Mouse (Mus musculus): ENCODE results near the gene Capn7. TPM values are rescaled to one million over a fixed set of nuclear protein-coding genes. Genes with fewer than 3 reads are reported as not detected.
A peak's percentile ranks its signal among the peaks of the same experiment; 100 is the strongest.

Capn7 gene
- total RNA-seq, 1 experiment from 2014 or later = 36.8 TPM

DNA sequence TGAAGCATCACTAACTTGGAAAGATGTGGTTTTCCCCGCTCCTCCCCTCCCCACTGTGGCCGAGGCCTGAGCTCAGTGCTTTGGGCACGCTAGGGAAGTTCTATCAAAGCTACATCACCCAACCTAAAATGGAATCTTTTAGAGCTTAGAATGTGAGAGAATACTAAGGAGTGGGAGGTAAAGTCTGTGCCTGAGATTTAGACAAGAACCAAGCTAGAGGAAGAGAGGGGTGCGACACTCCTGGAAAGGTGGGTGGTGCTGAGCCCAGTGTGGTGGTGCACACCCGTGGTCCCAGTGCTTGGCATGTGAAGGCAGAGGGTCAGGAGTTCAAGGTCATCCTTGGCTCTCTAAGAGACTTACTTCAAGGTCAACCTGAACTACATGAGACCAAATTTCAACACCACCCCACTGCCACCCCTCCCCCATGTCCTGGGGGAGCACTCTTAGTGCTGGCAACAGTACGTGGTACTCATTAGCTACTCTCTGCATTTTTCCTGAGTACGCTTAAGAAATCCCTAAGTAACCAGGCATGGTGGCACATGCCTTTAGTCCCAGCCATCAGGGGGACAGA lies 59.3 kb downstream of the Capn7 start:
- DNase-seq = peak; percentile 68

- DNase-seq = peak; percentile 67
Measured at GRCm38 (mm10) chr14:31396428-31396827, 60.0 kb downstream of the Capn7 start.

- no peak for DNase-seq
Measured at GRCm38 (mm10) chr14:31397353-31397752, 60.9 kb downstream of the Capn7 start.

GRCm38 (mm10) chr14:31397791-31398595 lies 61.6 kb downstream of the Capn7 start:
- DNase-seq = peak; percentile 81

GRCm38 (mm10) chr14:31398819-31399218 lies 62.4 kb downstream of the Capn7 start:
- DNase-seq = no peak

- DNase-seq = no peak
Measured at GRCm38 (mm10) chr14:31399271-31399670, 62.8 kb downstream of the Capn7 start.

DNA sequence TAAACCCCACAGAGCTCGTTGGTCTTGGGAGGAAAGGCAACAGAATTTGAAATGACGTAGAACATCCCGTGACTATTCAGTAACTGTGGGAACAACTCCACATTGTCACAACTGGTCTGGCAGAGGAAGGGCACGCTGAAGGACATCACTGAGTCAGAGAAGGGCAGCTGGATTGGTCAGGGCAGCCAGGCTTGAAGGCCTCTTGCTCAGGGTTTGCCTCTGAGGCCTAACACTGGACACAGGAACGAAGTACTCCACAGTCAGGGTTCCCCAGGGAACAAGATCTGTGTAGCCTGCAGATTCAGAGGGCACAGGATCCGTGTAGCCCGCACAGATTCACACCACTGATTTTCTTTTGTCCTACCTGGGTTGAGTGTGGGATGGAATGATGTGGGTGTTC lies 63.8 kb downstream of the Capn7 start:
- DNase-seq = peak; percentile 81

GRCm38 (mm10) chr14:31400896-31401295 lies 64.5 kb downstream of the Capn7 start:
- DNase-seq = peak; percentile 70

GRCm38 (mm10) chr14:31401918-31402427 lies 65.5 kb downstream of the Capn7 start:
- DNase-seq = no peak

DNA sequence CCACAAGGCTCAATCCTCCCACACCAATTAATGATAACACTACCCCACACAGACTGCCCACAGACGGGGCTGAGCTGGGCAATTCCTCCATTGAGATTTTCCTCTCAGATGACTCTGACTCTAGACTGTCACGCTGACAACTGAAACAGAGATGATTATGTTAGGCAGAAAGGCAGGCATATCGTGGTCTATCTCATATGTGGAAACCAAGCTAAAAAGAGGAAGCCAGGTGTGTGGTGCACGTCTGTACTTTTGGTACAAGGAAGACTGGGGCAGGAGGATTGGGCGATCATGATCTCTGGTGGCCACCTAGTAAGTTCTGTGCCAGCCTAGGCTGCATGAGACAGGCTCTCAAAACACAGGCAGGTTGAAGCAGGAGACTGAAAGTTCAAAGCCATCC lies 66.3 kb downstream of the Capn7 start:
- no peak for DNase-seq

DNA sequence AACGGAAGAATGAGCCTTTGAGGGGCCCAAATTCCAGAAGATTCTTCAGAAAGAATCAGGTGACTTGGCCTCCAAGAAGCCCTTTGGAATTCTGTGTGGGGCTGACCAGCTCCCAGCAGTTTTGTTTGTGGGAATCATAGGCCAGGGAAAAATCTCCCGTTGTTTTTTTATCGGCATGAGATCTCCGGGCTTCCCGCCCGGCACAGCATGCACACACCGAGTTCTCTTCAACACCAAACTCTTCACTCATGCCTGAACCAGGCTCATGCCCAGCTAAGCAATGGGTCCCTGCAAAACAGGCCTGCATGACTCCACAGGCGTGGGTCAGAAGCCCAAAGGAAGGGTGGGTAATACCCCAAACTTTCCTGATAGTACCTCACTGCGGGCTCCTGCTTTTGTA lies 67.1 kb downstream of the Capn7 start:
- DNase-seq = no peak

DNA sequence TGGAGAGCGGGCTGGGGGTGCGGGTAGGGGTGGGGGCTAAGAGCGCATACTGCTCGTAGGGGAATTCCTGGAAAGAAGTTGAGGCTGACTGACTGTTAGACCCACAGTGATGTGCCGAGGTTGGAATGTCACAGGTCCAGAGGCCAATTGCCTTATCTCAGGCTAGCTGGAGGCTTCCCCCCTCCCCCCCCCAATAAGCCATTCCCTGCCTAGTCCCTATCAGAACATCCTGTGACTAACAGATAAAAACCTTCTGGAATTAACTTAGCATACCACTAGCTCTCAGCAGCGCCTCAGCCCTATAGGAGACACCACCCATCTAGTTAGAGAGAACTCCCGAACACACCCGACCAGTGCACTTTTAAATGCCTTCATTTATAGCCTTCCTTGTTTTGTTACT lies 67.6 kb downstream of the Capn7 start:
- DNase-seq = no peak

DNA sequence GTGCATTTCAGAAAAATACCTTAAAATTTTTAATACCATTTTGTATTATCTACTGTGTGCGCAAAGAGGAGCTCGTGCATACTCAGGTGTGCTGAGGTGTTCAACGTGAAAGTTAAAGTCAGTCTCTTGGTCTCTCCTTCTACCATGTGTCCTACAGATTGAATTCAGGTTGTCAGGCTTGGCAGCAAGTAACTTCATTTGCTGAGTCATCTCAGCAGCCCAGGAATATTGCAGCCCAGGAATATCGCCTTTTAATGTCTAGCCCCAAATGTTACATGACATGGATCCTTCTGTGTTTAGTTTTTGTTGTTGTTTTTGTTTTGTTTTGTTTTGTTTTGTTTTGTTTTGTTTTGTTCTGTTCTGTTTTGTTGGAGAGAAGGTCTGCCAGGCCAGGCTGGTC lies 68.2 kb downstream of the Capn7 start:
- DNase-seq = no peak

DNA sequence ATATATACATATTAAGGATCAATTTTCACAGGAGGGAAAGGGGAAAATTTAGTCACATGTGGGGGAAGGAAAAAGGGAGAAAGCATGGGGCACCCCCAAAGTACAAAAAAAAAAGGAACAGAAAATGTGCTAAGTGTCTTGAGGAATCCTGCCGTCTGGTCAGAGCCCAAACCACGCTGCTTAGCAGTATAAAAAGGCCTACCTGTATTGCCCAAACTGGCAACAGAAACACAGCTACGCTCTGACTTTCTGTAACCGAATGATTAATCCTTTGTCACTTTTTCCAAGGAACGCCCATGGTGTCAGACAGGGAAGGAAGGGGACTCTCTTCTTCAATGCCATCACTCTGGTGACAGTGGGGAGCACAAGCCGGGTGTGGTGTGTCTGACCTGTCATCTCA lies 69.2 kb downstream of the Capn7 start:
- DNase-seq = no peak

DNA sequence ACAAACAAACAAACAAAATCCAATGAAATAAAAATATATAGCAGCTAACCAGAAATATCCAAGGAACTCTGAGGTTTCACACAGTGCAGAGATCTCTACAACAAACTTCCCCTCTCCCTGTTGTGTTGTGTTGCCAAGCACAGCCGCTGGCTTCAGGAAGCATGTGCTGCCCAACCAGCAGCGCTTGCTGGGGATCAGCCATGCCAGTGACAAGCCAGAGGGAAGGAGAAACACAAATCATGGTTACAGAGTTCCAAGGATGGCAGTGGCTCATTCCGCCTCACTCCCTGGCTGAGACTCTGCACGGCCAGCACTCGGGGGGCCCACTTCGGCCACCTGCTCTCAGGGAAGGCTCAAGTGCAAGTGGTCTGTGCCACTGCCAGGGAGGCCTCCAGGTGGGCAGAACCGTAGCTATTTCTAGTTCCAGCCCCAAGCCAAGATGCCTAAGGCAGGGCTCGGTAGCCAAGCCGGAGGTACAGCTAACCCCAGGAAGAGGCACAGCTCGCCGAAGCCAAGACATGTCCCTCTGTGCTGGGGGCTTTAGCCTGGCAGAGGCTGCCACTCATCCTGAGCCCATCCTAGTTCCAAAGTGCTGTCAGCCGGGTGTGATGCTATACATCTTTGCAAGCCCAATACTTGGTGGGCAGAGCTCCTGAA lies 69.8 kb downstream of the Capn7 start:
- no peak for DNase-seq

- DNase-seq = peak; percentile 90
Measured at GRCm38 (mm10) chr14:31407208-31407607, 70.8 kb downstream of the Capn7 start.

GRCm38 (mm10) chr14:31407911-31408604 lies 71.6 kb downstream of the Capn7 start:
- DNase-seq = no peak

DNA sequence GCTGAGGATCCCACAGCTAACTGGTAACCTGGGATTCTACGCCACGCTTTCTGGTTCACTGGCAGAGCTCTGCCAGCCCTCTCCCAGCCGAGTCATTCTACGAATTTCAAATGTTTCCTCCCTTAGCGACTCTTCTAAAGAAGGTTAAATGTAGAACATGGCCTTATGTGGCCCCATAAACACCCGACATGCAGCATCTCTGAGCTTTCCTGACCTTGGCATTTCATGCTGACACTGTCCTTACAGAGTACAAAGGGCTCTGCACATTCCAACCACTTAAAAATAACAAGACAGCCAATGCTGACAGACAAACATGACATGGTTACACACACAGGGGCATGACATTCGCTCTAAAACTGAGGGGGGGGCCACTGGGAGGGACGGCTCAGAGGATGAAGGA lies 72.2 kb downstream of the Capn7 start:
- DNase-seq = peak; percentile 66

GRCm38 (mm10) chr14:31410123-31410724 lies 73.8 kb downstream of the Capn7 start:
- DNase-seq = no peak

- no peak for DNase-seq
Measured at GRCm38 (mm10) chr14:31410737-31411136, 74.3 kb downstream of the Capn7 start.

DNA sequence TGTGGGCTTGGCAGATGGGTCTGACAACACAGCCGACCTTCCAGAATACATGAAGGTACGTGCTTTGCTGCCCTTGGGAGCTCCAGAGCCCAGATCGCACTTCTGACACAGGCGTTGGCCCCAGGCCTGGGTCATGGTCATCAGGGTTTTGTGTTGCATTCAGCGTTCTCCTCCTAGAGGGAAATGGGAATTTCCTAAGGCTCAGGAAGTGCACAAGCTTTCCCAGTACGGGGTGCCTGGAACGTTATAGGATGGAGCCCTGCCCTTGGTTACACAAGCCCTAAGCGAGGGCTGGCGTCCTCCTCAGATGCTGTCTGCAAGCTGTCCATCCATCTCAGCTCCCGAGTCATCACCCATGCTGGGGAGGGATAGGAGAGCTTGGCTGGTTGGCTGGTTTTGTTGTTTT lies 76.2 kb downstream of the Capn7 start:
- DNase-seq = peak; percentile 77

GRCm38 (mm10) chr14:31413475-31414086 lies 77.1 kb downstream of the Capn7 start:
- no peak for DNase-seq
